In the genomic region with DNA sequence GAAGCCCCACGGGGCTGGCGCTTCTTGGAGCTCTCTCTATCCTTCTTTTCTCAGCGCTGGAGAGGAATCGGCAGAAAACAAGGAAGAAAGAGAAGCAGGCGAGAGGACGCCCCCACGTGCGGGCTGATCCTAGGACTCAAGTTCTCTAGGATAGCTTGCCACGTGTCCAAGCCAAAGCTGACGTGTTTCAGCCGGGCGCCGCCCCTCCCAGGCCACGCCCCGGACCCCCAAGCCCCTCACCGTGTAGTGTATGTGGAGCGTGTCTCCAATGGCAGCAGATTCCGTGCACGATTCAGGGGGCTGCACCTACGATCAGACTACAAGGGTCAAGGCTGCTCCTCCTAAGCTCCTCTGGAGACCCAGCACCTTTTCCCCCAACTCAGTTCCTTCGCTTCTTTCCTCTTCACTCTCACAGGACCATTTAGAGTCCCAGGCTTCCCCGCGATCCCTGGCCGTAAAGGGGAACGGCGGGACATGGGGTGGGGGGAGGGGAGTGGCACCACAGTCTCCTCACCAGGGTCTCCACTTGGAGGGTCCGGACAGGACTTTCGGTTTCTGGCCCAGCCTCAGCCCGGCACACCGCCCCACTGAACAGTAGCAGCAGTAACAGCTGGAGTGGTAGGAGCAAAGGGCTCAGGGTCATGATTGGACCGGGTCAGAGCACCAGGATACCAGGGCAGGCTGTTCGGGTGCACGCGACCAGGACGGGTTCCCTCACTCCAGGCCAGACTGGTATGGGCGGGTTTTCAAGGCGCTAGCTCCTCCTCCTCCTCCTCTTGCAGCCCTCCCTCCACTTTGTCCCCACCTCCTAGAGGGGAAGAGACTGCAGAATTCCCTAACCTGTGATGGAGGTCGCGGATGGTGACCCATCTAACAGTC, we compare ENCODE assay signal across 8 mouse cellular contexts. TPM values are rescaled to one million over a fixed set of nuclear protein-coding genes. Genes with fewer than 3 reads are reported as not detected.
DNase-seq lines count a peak whose midpoint lies in the region; ATAC-seq and TF ChIP-seq lines count a peak whose summit lies in the region.

Fkbp11 (minus strand) TSS at position 756 of the 879 bp plus-strand sequence.

- H3K36me3 ChIP-seq in G1E (replicated peaks) = peaks cover 31% of the 10 kb centered on the region
- no peaks in the 10 kb centered on the region for H3K36me3 ChIP-seq in embryonic facial prominence, embryonic 12.5 days
- H3K36me3 ChIP-seq in heart, embryonic 11.5 days (ENCODE audit: control insufficient read depth, insufficient read depth, low read length) = no peaks in the 10 kb centered on the region
- no peaks in the 10 kb centered on the region for H3K36me3 ChIP-seq in lung, postnatal 0 days (ENCODE audit: insufficient read depth, low read length)

- peak within 1 kb of the TSS; percentile 76 for H3K4me3 ChIP-seq in G1E (ENCODE audit: low read depth, low read length)
- H3K4me3 ChIP-seq in embryonic facial prominence, embryonic 12.5 days = peak within 1 kb of the TSS; percentile 52
- H3K4me3 ChIP-seq in heart, embryonic 11.5 days (ENCODE audit: low read depth, low read length) = peak within 1 kb of the TSS; percentile 57
- H3K4me3 ChIP-seq in lung, postnatal 0 days (ENCODE audit: low read depth, low read length) = peak within 1 kb of the TSS; percentile 59

- peak within 1 kb of the TSS; percentile 54 for H3K9ac ChIP-seq in embryonic facial prominence, embryonic 12.5 days
- H3K9ac ChIP-seq in heart, embryonic 11.5 days (ENCODE audit: low read depth, low read length) = peak within 1 kb of the TSS; percentile 60
- H3K9ac ChIP-seq in lung, postnatal 0 days (replicated peaks; ENCODE audit: low read depth) = peak within 1 kb of the TSS; percentile 57

- H3K9me3 ChIP-seq in G1E (replicated peaks) = no peaks in the 10 kb centered on the region
- no peaks in the 10 kb centered on the region for H3K9me3 ChIP-seq in embryonic facial prominence, embryonic 12.5 days
- no peaks in the 10 kb centered on the region for H3K9me3 ChIP-seq in heart, embryonic 11.5 days (replicated peaks; ENCODE audit: control insufficient read depth, low read length)
- H3K9me3 ChIP-seq in lung, postnatal 0 days (ENCODE audit: low read length) = no peaks in the 10 kb centered on the region

- WGBS in embryonic facial prominence, embryonic 12.5 days = under 1% methylated on average over 39 of the region's 39 CpGs
- WGBS in heart, embryonic 11.5 days (ENCODE audit: insufficient replicate concordance) = under 1% methylated on average over 39 of the region's 39 CpGs
- WGBS in lung, postnatal 0 days = 1% methylated on average over 34 of the region's 39 CpGs

- peaks cover 60% of the 10 kb centered on the region for H3K4me1 ChIP-seq in G1E (ENCODE audit: insufficient read depth, low read depth, low read length)
- peaks cover 38% of the 10 kb centered on the region for H3K4me1 ChIP-seq in embryonic facial prominence, embryonic 12.5 days
- H3K4me1 ChIP-seq in heart, embryonic 11.5 days (ENCODE audit: control insufficient read depth, insufficient read depth, low read length) = peaks cover 7% of the 10 kb centered on the region
- H3K4me1 ChIP-seq in lung, postnatal 0 days (ENCODE audit: insufficient read depth, low read depth, low read length) = peaks cover 12% of the 10 kb centered on the region

- ATAC-seq in G1E (ENCODE audit: extremely low read depth, insufficient number of reproducible peaks, low FRiP score, poor library complexity, severe bottlenecking) = peak; percentile 60
- ATAC-seq in embryonic facial prominence, embryonic 12.5 days (ENCODE audit: insufficient number of reproducible peaks, insufficient read depth, low FRiP score, low TSS enrichment) = peak; percentile 77
- peak; percentile 78 for ATAC-seq in heart, embryonic 11.5 days (replicated peaks; ENCODE audit: insufficient number of reproducible peaks, low FRiP score, low TSS enrichment)
- ATAC-seq in lung, postnatal 0 days = peak; percentile 85

- peak; percentile 62 for DNase-seq in G1E (ENCODE audit: low spot score)
- DNase-seq in adrenal gland, postnatal 25 days = peak; percentile 70
- DNase-seq in kidney, adult 9 months = peak; percentile 81
- peak; percentile 87 for DNase-seq in lung, postnatal 0 days (ENCODE audit: low spot score)
- peak; percentile 63 for DNase-seq in ovary, adult 18-20 months (ENCODE audit: low spot score)
- DNase-seq in layer of hippocampus, postnatal 36 days = no peak

- TF ChIP-seq EP300 in lung, postnatal 0 days (IDR thresholded peaks at IDR 0.05) = no peak

- no peak for TF ChIP-seq CTCF in G1E (IDR thresholded peaks at IDR 0.05; ENCODE audit: low read depth, low read length)
- no peak for TF ChIP-seq CTCF in lung, postnatal 0 days (IDR thresholded peaks at IDR 0.05)

- H3K27ac ChIP-seq in embryonic facial prominence, embryonic 12.5 days = no peak within 1 kb of the TSS
- H3K27ac ChIP-seq in heart, embryonic 11.5 days (ENCODE audit: low read depth, low read length) = no peak within 1 kb of the TSS
- no peak within 1 kb of the TSS for H3K27ac ChIP-seq in lung, postnatal 0 days (ENCODE audit: low read length)

- H3K4me2 ChIP-seq in embryonic facial prominence, embryonic 12.5 days (replicated peaks) = peak within 1 kb of the TSS; percentile 94
- H3K4me2 ChIP-seq in heart, embryonic 11.5 days = peak within 1 kb of the TSS; percentile 100
- H3K4me2 ChIP-seq in lung, postnatal 0 days (replicated peaks; ENCODE audit: low read depth, low read length) = peak within 1 kb of the TSS; percentile 96

- H3K27me3 ChIP-seq in G1E (ENCODE audit: insufficient read depth, low read length) = peaks cover 3% of the 10 kb centered on the region; the same call in 1 of the 2 replicates
- H3K27me3 ChIP-seq in embryonic facial prominence, embryonic 12.5 days = no peaks in the 10 kb centered on the region
- peaks cover 9% of the 10 kb centered on the region; the same call in 1 of the 2 replicates for H3K27me3 ChIP-seq in heart, embryonic 11.5 days (ENCODE audit: control insufficient read depth, insufficient read depth, low read length)
- no peaks in the 10 kb centered on the region for H3K27me3 ChIP-seq in lung, postnatal 0 days (replicated peaks; ENCODE audit: insufficient read depth, low read length)

RNA-seq across cellular contexts. Expression of gene Fkbp11, which starts in this region (rescaled TPM):
- total RNA-seq in G1E (2014; fragmentation: Nextera tagmentation) (11.5 and 14.1 TPM in 2 replicates), G1E (2017) (6.2 and 6.7 TPM in 2 replicates)
- polyA plus RNA-seq in G1E (2012) = 20.2 and 23.8 TPM in 2 replicates
- 7.0 and 7.4 TPM in 2 replicates for total RNA-seq in adrenal gland, postnatal 25 days (2021)
- 25.1 and 26.3 TPM in 2 replicates for polyA plus RNA-seq in embryonic facial prominence, embryonic 12.5 days (2016; fragmentation: Nextera tagmentation; extraction: Ambion mirVana)
- polyA plus RNA-seq in heart, embryonic 11.5 days (2014; fragmentation: Nextera tagmentation; extraction: Ambion mirVana) = 20.4 and 21.1 TPM in 2 replicates
- 45.2 and 45.5 TPM in 2 replicates for polyA plus RNA-seq in lung, postnatal 0 days (2015; fragmentation: Nextera tagmentation; extraction: Ambion mirVana)
- 1 to 10 TPM in 1 of 2 experiments, under 1 TPM in 1; 0.88 to 1.0 TPM for total RNA-seq in layer of hippocampus, postnatal 36 days (2021)

Comparison
In these comparisons a context has a peak if more than half of its experiments do, and no peak if none do; other contexts are left out.
1. DNase-seq: peak in G1E (single experiment), adrenal gland, postnatal 25 days (single experiment), kidney, adult 9 months (single experiment), lung, postnatal 0 days (single experiment) and ovary, adult 18-20 months (single experiment); none in layer of hippocampus, postnatal 36 days (0 of 2).
2. Peak in every context shown above with its lines, with median percentiles within 50 percentile points of each other: ATAC-seq, H3K4me3 ChIP-seq, H3K4me2 ChIP-seq and H3K9ac ChIP-seq.